Mouse (Mus musculus) kidney, embryonic 16.5 days (tissue): ENCODE results near the gene B4galnt3. TPM values are rescaled to one million over a fixed set of nuclear protein-coding genes. Genes with fewer than 3 reads are reported as not detected.

Source experiments
- ATAC-seq: fragments of 200-750 bp; cut with Nextera tagmentation; 2 replicates; pipeline ENCODE4 v1.8.0; 2017; ENCODE audit warnings: moderate TSS enrichment; ENCODE audit not compliant: low FRiP score, low TSS enrichment
- H3K27ac ChIP-seq: fragments of 300-500 bp; sonication (generic); 2 replicates; pipeline ENCODE4 v1.5.1; 2014; ENCODE audit warnings: low read length
- H3K27me3 ChIP-seq: fragments of 300-500 bp; sonication (generic); 2 replicates; pipeline ENCODE4 v1.6.1; 2014; ENCODE audit warnings: low read length, control low read depth, mixed read lengths; ENCODE audit not compliant: insufficient read depth
- H3K36me3 ChIP-seq: fragments of 300-500 bp; sonication (generic); 2 replicates; pipeline ENCODE4 v1.6.1; 2014; ENCODE audit warnings: low read length, control low read depth, mixed read lengths; ENCODE audit not compliant: insufficient read depth
- H3K4me1 ChIP-seq: fragments of 300-500 bp; sonication (generic); 2 replicates; pipeline ENCODE4 v1.6.1; 2014; ENCODE audit warnings: low read length, control low read depth, mixed read lengths; ENCODE audit not compliant: insufficient read depth
- H3K4me2 ChIP-seq: fragments of 300-500 bp; sonication (generic); replicated peaks from 2 replicates; pipeline ENCODE4 v1.6.1; 2014; ENCODE audit warnings: low read depth, low read length
- H3K4me3 ChIP-seq: fragments of 300-500 bp; sonication (generic); 2 replicates; pipeline ENCODE4 v1.5.1; 2014; ENCODE audit warnings: mild to moderate bottlenecking, low read length
- H3K9ac ChIP-seq: fragments of 300-500 bp; sonication (generic); replicated peaks from 2 replicates; pipeline ENCODE4 v1.6.1; 2014; ENCODE audit warnings: low read length
- H3K9me3 ChIP-seq: fragments of 300-500 bp; sonication (generic); 2 replicates; pipeline ENCODE4 v1.6.1; 2016; ENCODE audit warnings: low read length, control low read depth
- whole genome bisulfite sequencing: fragments of 180-500 bp; shearing (Covaris S2); extraction: QIAGEN DNeasy Blood & Tissue Kit; methylation state at CpG from one replicate; pipeline ENCODE4 v1.1.7; 2014; 5-methylcytosine and 5-hydroxymethylcytosine counted together
- polyA plus RNA-seq: library from polyadenylated mRNA; unstranded; fragments of >200 nt; fragmentation: Nextera tagmentation; extraction: Ambion mirVana; gene quantifications from 2 replicates; pipeline ENCODE4 v1.2.1, GENCODE M21; 2015

The B4galnt3 gene
- polyA plus RNA-seq, 1 experiment from 2014 or later = 2.4 TPM

DNA sequence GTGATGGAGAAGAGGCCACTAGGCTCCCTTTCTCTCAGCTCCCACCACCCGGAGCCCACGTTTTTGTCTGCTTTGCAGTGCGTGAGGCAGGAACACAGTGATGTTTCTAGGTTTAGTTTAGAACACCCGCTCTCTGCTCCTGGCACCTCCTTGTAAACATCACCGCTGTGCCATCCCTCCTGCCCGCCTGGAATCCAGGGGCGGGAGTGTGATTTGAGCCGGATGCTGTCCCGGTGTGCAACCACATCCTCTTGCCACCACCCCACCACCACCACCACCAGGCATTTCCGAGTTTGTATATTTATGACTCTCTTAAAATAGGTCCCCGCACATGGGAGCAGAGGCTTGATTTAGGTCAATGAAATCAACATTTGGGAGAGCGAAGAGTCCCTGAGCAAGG, 38.7 kb downstream of the B4galnt3 start:
- no peaks in the 10 kb centered on the region for H3K9me3 ChIP-seq
- H3K36me3 ChIP-seq = no peaks in the 10 kb centered on the region
- no peak for ATAC-seq
- H3K27me3 ChIP-seq = no peaks in the 10 kb centered on the region
- no peak overlapping the region for H3K4me3 ChIP-seq
- 0 out of 2 replicates have a peak overlapping the region, but pooled peaks have one; percentile 4 for H3K9ac ChIP-seq
- H3K4me1 ChIP-seq = peaks cover 17% of the 10 kb centered on the region
- no peak overlapping the region for H3K4me2 ChIP-seq
- WGBS = 70% methylated on average over 12 of the region's 12 CpGs
- H3K27ac ChIP-seq = peak overlapping the region; percentile 90

DNA sequence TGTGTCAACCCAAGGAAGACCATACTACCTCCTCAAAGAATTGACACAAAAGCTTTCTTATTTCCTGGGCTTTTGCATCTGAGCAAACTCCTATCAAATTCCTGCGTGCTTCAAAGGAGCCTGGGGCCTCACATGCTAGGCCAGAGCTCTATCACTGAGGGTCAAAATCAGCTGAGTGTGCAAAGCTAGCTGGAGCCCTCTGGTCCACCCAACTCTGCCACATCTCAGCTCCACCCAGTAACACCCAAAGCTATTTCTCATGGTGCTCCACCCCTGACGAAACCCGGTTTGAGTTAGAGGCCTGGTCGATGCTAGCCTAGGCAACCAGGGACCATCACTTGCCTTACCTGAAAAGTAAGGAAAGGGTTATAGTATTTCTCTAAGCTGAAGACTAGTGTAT, 39.2 kb downstream of the B4galnt3 start:
- 43% methylated on average over 4 of the region's 4 CpGs for WGBS
- no peak overlapping the region for H3K4me2 ChIP-seq
- no peaks in the 10 kb centered on the region for H3K36me3 ChIP-seq
- 0 out of 2 replicates have a peak overlapping the region, but pooled peaks have one; percentile 4 for H3K9ac ChIP-seq
- peak overlapping the region; percentile 90 for H3K27ac ChIP-seq
- H3K9me3 ChIP-seq = no peaks in the 10 kb centered on the region
- H3K4me3 ChIP-seq = no peak overlapping the region
- ATAC-seq = peak; percentile 87
- H3K27me3 ChIP-seq = no peaks in the 10 kb centered on the region
- peaks cover 17% of the 10 kb centered on the region for H3K4me1 ChIP-seq

DNA sequence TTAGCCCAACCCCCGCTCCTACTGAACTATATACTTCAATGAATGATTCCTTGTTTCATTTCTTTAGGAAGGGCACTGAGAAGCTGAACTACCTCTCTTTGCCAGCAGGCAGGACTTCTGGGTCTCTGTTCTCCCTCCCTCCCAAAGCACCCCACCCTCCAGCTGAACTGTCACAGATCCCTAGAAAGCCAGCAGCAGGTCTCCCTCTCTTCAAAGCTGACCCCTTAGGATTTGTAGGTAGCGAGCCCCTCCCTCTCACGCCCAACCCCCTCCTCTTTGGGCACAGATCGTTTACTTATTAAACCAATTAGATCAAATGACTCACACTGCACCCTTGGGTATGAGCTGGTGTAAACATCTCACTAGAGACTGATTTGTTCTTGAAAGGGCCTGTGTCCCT, 39.7 kb downstream of the B4galnt3 start:
- peaks cover 17% of the 10 kb centered on the region for H3K4me1 ChIP-seq
- peak overlapping the region; percentile 90 for H3K27ac ChIP-seq
- no peaks in the 10 kb centered on the region for H3K9me3 ChIP-seq
- peak; percentile 84 for ATAC-seq
- WGBS = 34% methylated on average over 4 of the region's 4 CpGs
- H3K27me3 ChIP-seq = no peaks in the 10 kb centered on the region
- H3K4me2 ChIP-seq = no peak overlapping the region
- H3K9ac ChIP-seq = no peak overlapping the region
- H3K36me3 ChIP-seq = no peaks in the 10 kb centered on the region
- no peak overlapping the region for H3K4me3 ChIP-seq

- WGBS = 87% methylated on average over 2 of the region's 2 CpGs
- Histone ChIP-seq H3K27me3 (no peaks in the 10 kb centered on the region), H3K27ac (no peak overlapping the region), H3K9ac (no peak overlapping the region), H3K36me3 (no peaks in the 10 kb centered on the region), H3K9me3 (no peaks in the 10 kb centered on the region), H3K4me3 (no peak overlapping the region), H3K4me1 (peaks cover 17% of the 10 kb centered on the region), H3K4me2 (no peak overlapping the region)
- ATAC-seq = no peak
Observed at GRCm38 (mm10) chr6:120252741-120253140, 41.6 kb downstream of the B4galnt3 start.

GRCm38 (mm10) chr6:120251010-120251409, 43.3 kb downstream of the B4galnt3 start:
- ATAC-seq = 0 out of 2 replicates have a peak, but pooled peaks have one; percentile 39
- 72% methylated on average over 7 of the region's 7 CpGs for whole genome bisulfite sequencing
- 0 out of 2 replicates have a peak overlapping the region, but pooled peaks have one; percentile 6 for H3K27ac ChIP-seq

GRCm38 (mm10) chr6:120249831-120250230, 44.5 kb downstream of the B4galnt3 start:
- no peak overlapping the region for H3K4me3 ChIP-seq
- no peaks in the 10 kb centered on the region for H3K27me3 ChIP-seq
- H3K36me3 ChIP-seq = no peaks in the 10 kb centered on the region
- H3K27ac ChIP-seq = no peak overlapping the region
- ATAC-seq = no peak
- H3K9ac ChIP-seq = no peak overlapping the region
- H3K4me2 ChIP-seq = no peak overlapping the region
- H3K4me1 ChIP-seq = 0 out of 2 replicates have a peak, but pooled peaks cover 3% of the 10 kb centered on the region
- WGBS = 69% methylated on average over 5 of the region's 5 CpGs
- no peaks in the 10 kb centered on the region for H3K9me3 ChIP-seq

More at GRCm38 (mm10) chr6:120251010-120251409, 43.3 kb downstream of the B4galnt3 start:
- H3K4me1 ChIP-seq = peaks cover 12% of the 10 kb centered on the region
- no peak overlapping the region for H3K4me3 ChIP-seq
- no peaks in the 10 kb centered on the region for H3K27me3 ChIP-seq
- no peak overlapping the region for H3K9ac ChIP-seq
- no peaks in the 10 kb centered on the region for H3K36me3 ChIP-seq
- no peaks in the 10 kb centered on the region for H3K9me3 ChIP-seq
- no peak overlapping the region for H3K4me2 ChIP-seq

GRCm38 (mm10) chr6:120246676-120247075, 47.7 kb downstream of the B4galnt3 start:
- ATAC-seq = no peak
- Histone ChIP-seq H3K4me2 (no peak overlapping the region), H3K9ac (no peak overlapping the region), H3K9me3 (no peaks in the 10 kb centered on the region), H3K4me3 (no peak overlapping the region), H3K27me3 (no peaks in the 10 kb centered on the region), H3K4me1 (peaks cover 13% of the 10 kb centered on the region; the same call in 1 of the 2 replicates), H3K27ac (no peak overlapping the region), H3K36me3 (no peaks in the 10 kb centered on the region)
- WGBS = 76% methylated on average over 5 of the region's 5 CpGs

GRCm38 (mm10) chr6:120243250-120243649, 51.1 kb downstream of the B4galnt3 start:
- Histone ChIP-seq H3K27me3 (no peaks in the 10 kb centered on the region), H3K9me3 (no peaks in the 10 kb centered on the region), H3K36me3 (no peaks in the 10 kb centered on the region), H3K4me1 (peaks cover 19% of the 10 kb centered on the region; the same call in 1 of the 2 replicates), H3K9ac (no peak overlapping the region), H3K27ac (peak overlapping the region; percentile 35), H3K4me3 (no peak overlapping the region), H3K4me2 (no peak overlapping the region)
- WGBS = 63% methylated on average over 8 of the region's 8 CpGs
- ATAC-seq = no peak

GRCm38 (mm10) chr6:120242530-120242929, 51.8 kb downstream of the B4galnt3 start:
- H3K36me3 ChIP-seq = no peaks in the 10 kb centered on the region
- no peak overlapping the region for H3K4me3 ChIP-seq
- no peaks in the 10 kb centered on the region for H3K9me3 ChIP-seq
- H3K4me2 ChIP-seq = no peak overlapping the region
- H3K9ac ChIP-seq = no peak overlapping the region
- H3K4me1 ChIP-seq = peaks cover 19% of the 10 kb centered on the region; the same call in 1 of the 2 replicates
- WGBS = 39% methylated on average over 8 of the region's 8 CpGs
- ATAC-seq = no peak
- H3K27me3 ChIP-seq = no peaks in the 10 kb centered on the region
- H3K27ac ChIP-seq = peak overlapping the region; percentile 35; the same call in 1 of the 2 replicates

DNA sequence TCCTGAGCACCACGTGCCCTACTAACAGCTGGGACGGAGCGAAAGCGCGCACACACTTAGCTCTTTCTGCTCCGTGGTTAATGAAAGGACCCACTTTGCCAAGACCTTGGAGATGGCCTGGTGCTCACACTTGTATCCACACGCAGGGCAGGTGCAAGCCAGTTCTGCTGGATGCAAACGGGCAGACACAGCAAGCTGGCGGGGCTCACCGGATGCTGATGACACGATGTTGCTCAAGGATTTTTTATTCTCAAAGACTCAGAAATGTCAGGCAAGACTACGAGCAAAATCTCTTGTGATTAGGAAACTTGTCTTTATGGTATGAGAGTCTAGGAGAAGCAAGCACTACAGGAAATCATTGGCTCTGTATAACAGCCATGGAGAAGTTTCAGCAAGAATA, 52.9 kb downstream of the B4galnt3 start:
- no peak for ATAC-seq
- Histone ChIP-seq H3K9ac (no peak overlapping the region), H3K27me3 (no peaks in the 10 kb centered on the region), H3K36me3 (no peaks in the 10 kb centered on the region), H3K4me1 (peaks cover 20% of the 10 kb centered on the region; the same call in 1 of the 2 replicates), H3K27ac (no peak overlapping the region), H3K4me2 (no peak overlapping the region), H3K4me3 (no peak overlapping the region), H3K9me3 (no peaks in the 10 kb centered on the region)
- WGBS = 81% methylated on average over 12 of the region's 12 CpGs
